Mouse (Mus musculus) erythroblast, embryonic 14.5 days (primary cell): Measurements from ENCODE around the gene Psma3. TPM values are rescaled to one million over a fixed set of nuclear protein-coding genes. Genes with fewer than 3 reads are reported as not detected.

ENCODE experiments used
- H3K27me3 ChIP-seq: 2 replicates; pipeline ENCODE4 v1.6.1; 2012; ENCODE audit warnings: inconsistent platforms; ENCODE audit not compliant: control insufficient read depth
- H3K36me3 ChIP-seq: 2 replicates; pipeline ENCODE4 v1.6.1; 2012; ENCODE audit warnings: mild to moderate bottlenecking, inconsistent platforms; ENCODE audit not compliant: control insufficient read depth
- H3K4me1 ChIP-seq: 2 replicates; pipeline ENCODE4 v1.6.1; 2012; ENCODE audit warnings: inconsistent platforms; ENCODE audit not compliant: control insufficient read depth
- H3K4me3 ChIP-seq: replicated peaks from 2 replicates; pipeline ENCODE3; 2012; ENCODE audit warnings: moderate library complexity, mild to moderate bottlenecking, inconsistent platforms
- H3K9me3 ChIP-seq: 2 replicates; pipeline ENCODE4 v1.6.1; 2012; ENCODE audit warnings: low read length, inconsistent platforms, mixed read lengths; ENCODE audit not compliant: control insufficient read depth
- GATA1 ChIP-seq: IDR thresholded peaks from 2 replicates; pipeline ENCODE4 v1.6.1; 2012; ENCODE audit warnings: low read length, inconsistent platforms, mixed read lengths
- TAL1 ChIP-seq: IDR thresholded peaks from 3 replicates; pipeline ENCODE4 v1.6.1; 2012; ENCODE audit warnings: low read length, inconsistent platforms, mixed read lengths
- polyA plus RNA-seq: library from polyadenylated mRNA; stranded (reverse); fragments of >175 nt; gene quantifications from 2 replicates; pipeline ENCODE4 v1.2.3, GENCODE M21; 2012

The Psma3 gene
- polyA plus RNA-seq, 1 experiment = 2.3 TPM

GRCm38 (mm10) chr12:71036729-71037404 lies 62.4 kb downstream of the Psma3 start:
- H3K4me3 ChIP-seq = no peak overlapping the region
- H3K36me3 ChIP-seq = peaks cover 88% of the 10 kb centered on the region
- no peaks in the 10 kb centered on the region for H3K27me3 ChIP-seq
- TF ChIP-seq GATA1 (no peak), TAL1 (no peak)
- H3K9me3 ChIP-seq = peaks cover 6% of the 10 kb centered on the region; the same call in 1 of the 2 replicates
- peaks cover 14% of the 10 kb centered on the region for H3K4me1 ChIP-seq

- H3K4me3 ChIP-seq = no peak overlapping the region
- H3K27me3 ChIP-seq = no peaks in the 10 kb centered on the region
These were observed 66.0 kb downstream of the Psma3 start for GRCm38 (mm10) chr12:71040462-71040861.

GRCm38 (mm10) chr12:71042451-71042850 lies 68.0 kb downstream of the Psma3 start:
- TF ChIP-seq GATA1 (no peak), TAL1 (no peak)
- no peaks in the 10 kb centered on the region for H3K4me1 ChIP-seq
- H3K36me3 ChIP-seq = peaks cover 89% of the 10 kb centered on the region
- no peak overlapping the region for H3K4me3 ChIP-seq
- no peaks in the 10 kb centered on the region; the same call in 1 of the 2 replicates for H3K9me3 ChIP-seq
- no peaks in the 10 kb centered on the region for H3K27me3 ChIP-seq

More at GRCm38 (mm10) chr12:71040462-71040861, 66.0 kb downstream of the Psma3 start:
- TF ChIP-seq TAL1 (no peak), GATA1 (no peak)
- peaks cover 6% of the 10 kb centered on the region; the same call in 1 of the 2 replicates for H3K9me3 ChIP-seq
- H3K4me1 ChIP-seq = peaks cover 14% of the 10 kb centered on the region
- peaks cover 88% of the 10 kb centered on the region for H3K36me3 ChIP-seq

- TF ChIP-seq TAL1 (no peak), GATA1 (no peak)
- H3K4me3 ChIP-seq = no peak overlapping the region
- no peaks in the 10 kb centered on the region for H3K27me3 ChIP-seq
- peaks cover 87% of the 10 kb centered on the region for H3K36me3 ChIP-seq
- H3K4me1 ChIP-seq = no peaks in the 10 kb centered on the region; the same call in 1 of the 2 replicates
- H3K9me3 ChIP-seq = no peaks in the 10 kb centered on the region; the same call in 1 of the 2 replicates
These were observed 69.2 kb downstream of the Psma3 start for GRCm38 (mm10) chr12:71043571-71043970.

GRCm38 (mm10) chr12:71044488-71044887 lies 70.1 kb downstream of the Psma3 start:
- Histone ChIP-seq H3K9me3 (no peaks in the 10 kb centered on the region; the same call in 1 of the 2 replicates), H3K27me3 (no peaks in the 10 kb centered on the region), H3K36me3 (peaks cover 81% of the 10 kb centered on the region), H3K4me3 (no peak overlapping the region), H3K4me1 (no peaks in the 10 kb centered on the region; the same call in 1 of the 2 replicates)
- TF ChIP-seq TAL1 (no peak), GATA1 (no peak)

Other genes with a start within 250 kb of the Psma3 start
- 0.01 TPM in 1 of 2 replicates, not detected in the other for gene Frmd6, start 149.1 kb upstream of the Psma3 start, polyA plus RNA-seq
- gene Actr10, start 36.8 kb upstream of the Psma3 start, polyA plus RNA-seq = 0.52 and 0.84 TPM in 2 replicates
- 0.94 and 1.4 TPM in 2 replicates for gene Arid4a, start 41.4 kb downstream of the Psma3 start, polyA plus RNA-seq
- gene Tomm20l, start 136.8 kb downstream of the Psma3 start, polyA plus RNA-seq = not detected in 2 replicates
- gene Timm9, start 162.1 kb downstream of the Psma3 start, polyA plus RNA-seq = 0.45 and 1.0 TPM in 2 replicates
- 0.06 and 0.10 TPM in 2 replicates for gene 2700049A03Rik, start 162.2 kb downstream of the Psma3 start, polyA plus RNA-seq